Mouse (Mus musculus): ENCODE data around the gene Rtl8c. TPM values are rescaled to one million over a fixed set of nuclear protein-coding genes. Genes with fewer than 3 reads are reported as not detected.
"Not testable (repeated sequence)": the region's sequence is repeated elsewhere in the genome, so short reads cannot be mapped to it uniquely, and the experiment has no call there.

Rtl8c gene
- polyA plus RNA-seq (2015; fragmentation: Nextera tagmentation; extraction: Ambion mirVana) = 229 and 233 TPM in 2 replicates

- peak; percentile 98 for ATAC-seq
- WGBS = 20% methylated on average over 20 of the region's 20 CpGs
Measured at GRCm38 (mm10) chrX:53607242-53608121, at the start of gene Rtl8c. Gene Rtl8c, plus strand, starts transcription at chrX:53608032.

GRCm38 (mm10) chrX:53579311-53579710 lies 28.5 kb upstream of the Rtl8c start:
- 80% methylated on average over 1 of the region's 1 CpGs for WGBS
- Histone ChIP-seq H3K4me2 (ENCODE audit: low read length) (no peak overlapping the region), H3K27ac (ENCODE audit: low read length) (no peak overlapping the region), H3K36me3 (ENCODE audit: control insufficient read depth, insufficient read depth, low read length) (no peaks in the 10 kb centered on the region), H3K4me1 (ENCODE audit: control insufficient read depth, insufficient read depth, low read length) (no peaks in the 10 kb centered on the region), H3K9me3 (replicated peaks; ENCODE audit: control insufficient read depth, low read length, poor library complexity, severe bottlenecking) (no peaks in the 10 kb centered on the region), H3K27me3 (ENCODE audit: control insufficient read depth, insufficient read depth, low read depth, low read length) (no peaks in the 10 kb centered on the region), H3K4me3 (ENCODE audit: low read depth, low read length) (no peak overlapping the region), H3K9ac (ENCODE audit: low read depth, low read length) (no peak overlapping the region)
- no peak for ATAC-seq

More at GRCm38 (mm10) chrX:53607242-53608121, at the start of gene Rtl8c:
- Histone ChIP-seq H3K27ac (ENCODE audit: low read length) (peak within 1 kb of the TSS; percentile 88), H3K4me3 (ENCODE audit: low read depth, low read length) (peak within 1 kb of the TSS; percentile 52), H3K9ac (ENCODE audit: low read depth, low read length) (peak within 1 kb of the TSS; percentile 75), H3K4me2 (ENCODE audit: low read length) (peak within 1 kb of the TSS; percentile 57), H3K9me3 (replicated peaks; ENCODE audit: control insufficient read depth, low read length, poor library complexity, severe bottlenecking) (no peaks in the 10 kb centered on the region), H3K36me3 (ENCODE audit: control insufficient read depth, insufficient read depth, low read length) (no peaks in the 10 kb centered on the region), H3K27me3 (ENCODE audit: control insufficient read depth, insufficient read depth, low read depth, low read length) (no peaks in the 10 kb centered on the region), H3K4me1 (ENCODE audit: control insufficient read depth, insufficient read depth, low read length) (no peaks in the 10 kb centered on the region)

- WGBS = 82% methylated on average over 2 of the region's 4 CpGs
- not testable (repeated sequence) for H3K9me3 ChIP-seq (replicated peaks; ENCODE audit: control insufficient read depth, low read length, poor library complexity, severe bottlenecking); H3K4me1 ChIP-seq (ENCODE audit: control insufficient read depth, insufficient read depth, low read length); H3K27me3 ChIP-seq (ENCODE audit: control insufficient read depth, insufficient read depth, low read depth, low read length); ATAC-seq; H3K4me2 ChIP-seq (ENCODE audit: low read length); H3K9ac ChIP-seq (ENCODE audit: low read depth, low read length); H3K27ac ChIP-seq (ENCODE audit: low read length); H3K4me3 ChIP-seq (ENCODE audit: low read depth, low read length); H3K36me3 ChIP-seq (ENCODE audit: control insufficient read depth, insufficient read depth, low read length)
Measured at GRCm38 (mm10) chrX:53581407-53581806, 26.4 kb upstream of the Rtl8c start.

- not testable (repeated sequence) for H3K27ac ChIP-seq (ENCODE audit: low read length); H3K4me1 ChIP-seq (ENCODE audit: control insufficient read depth, insufficient read depth, low read length); H3K36me3 ChIP-seq (ENCODE audit: control insufficient read depth, insufficient read depth, low read length); H3K4me3 ChIP-seq (ENCODE audit: low read depth, low read length); ATAC-seq; H3K9me3 ChIP-seq (replicated peaks; ENCODE audit: control insufficient read depth, low read length, poor library complexity, severe bottlenecking); H3K27me3 ChIP-seq (ENCODE audit: control insufficient read depth, insufficient read depth, low read depth, low read length); H3K4me2 ChIP-seq (ENCODE audit: low read length); H3K9ac ChIP-seq (ENCODE audit: low read depth, low read length)
- WGBS = 56% methylated on average over 3 of the region's 4 CpGs
Measured at GRCm38 (mm10) chrX:53583404-53583803, 24.4 kb upstream of the Rtl8c start.

- not testable (repeated sequence) for H3K27me3 ChIP-seq (ENCODE audit: control insufficient read depth, insufficient read depth, low read depth, low read length); H3K4me3 ChIP-seq (ENCODE audit: low read depth, low read length); H3K4me1 ChIP-seq (ENCODE audit: control insufficient read depth, insufficient read depth, low read length); ATAC-seq; H3K9ac ChIP-seq (ENCODE audit: low read depth, low read length); H3K9me3 ChIP-seq (replicated peaks; ENCODE audit: control insufficient read depth, low read length, poor library complexity, severe bottlenecking); H3K27ac ChIP-seq (ENCODE audit: low read length); H3K4me2 ChIP-seq (ENCODE audit: low read length); H3K36me3 ChIP-seq (ENCODE audit: control insufficient read depth, insufficient read depth, low read length)
- 0% methylated on average over 1 of the region's 2 CpGs for WGBS
Measured at GRCm38 (mm10) chrX:53599993-53600392, 7.8 kb upstream of the Rtl8c start.

- not testable (repeated sequence) for H3K4me3 ChIP-seq (ENCODE audit: low read depth, low read length); H3K27me3 ChIP-seq (ENCODE audit: control insufficient read depth, insufficient read depth, low read depth, low read length); H3K9me3 ChIP-seq (replicated peaks; ENCODE audit: control insufficient read depth, low read length, poor library complexity, severe bottlenecking); H3K36me3 ChIP-seq (ENCODE audit: control insufficient read depth, insufficient read depth, low read length); H3K9ac ChIP-seq (ENCODE audit: low read depth, low read length); H3K4me1 ChIP-seq (ENCODE audit: control insufficient read depth, insufficient read depth, low read length); H3K27ac ChIP-seq (ENCODE audit: low read length); H3K4me2 ChIP-seq (ENCODE audit: low read length); ATAC-seq
- WGBS = 44% methylated on average over 1 of the region's 1 CpGs
Measured at GRCm38 (mm10) chrX:53606176-53606575, 1.7 kb upstream of the Rtl8c start.

GRCm38 (mm10) chrX:53608122-53608813 lies 436 bp downstream of the Rtl8c start:
- Histone ChIP-seq H3K9me3 (replicated peaks; ENCODE audit: control insufficient read depth, low read length, poor library complexity, severe bottlenecking) (no peaks in the 10 kb centered on the region), H3K4me3 (ENCODE audit: low read depth, low read length) (peak overlapping the region; percentile 52), H3K27me3 (ENCODE audit: control insufficient read depth, insufficient read depth, low read depth, low read length) (no peaks in the 10 kb centered on the region), H3K27ac (ENCODE audit: low read length) (peak overlapping the region; percentile 88), H3K4me2 (ENCODE audit: low read length) (peak overlapping the region; percentile 57), H3K9ac (ENCODE audit: low read depth, low read length) (peak overlapping the region; percentile 75), H3K4me1 (ENCODE audit: control insufficient read depth, insufficient read depth, low read length) (no peaks in the 10 kb centered on the region), H3K36me3 (ENCODE audit: control insufficient read depth, insufficient read depth, low read length) (no peaks in the 10 kb centered on the region)
- ATAC-seq = peak; percentile 71
- 26% methylated on average over 15 of the region's 18 CpGs for WGBS

GRCm38 (mm10) chrX:53608879-53609278 lies 1.0 kb downstream of the Rtl8c start, which contains the start of gene Gm14597:
Gene Gm14597, minus strand, starts transcription at chrX:53608979.
- H3K9me3 ChIP-seq (replicated peaks; ENCODE audit: control insufficient read depth, low read length, poor library complexity, severe bottlenecking); H3K36me3 ChIP-seq (ENCODE audit: control insufficient read depth, insufficient read depth, low read length); H3K27me3 ChIP-seq (ENCODE audit: control insufficient read depth, insufficient read depth, low read depth, low read length); H3K4me1 ChIP-seq (ENCODE audit: control insufficient read depth, insufficient read depth, low read length); ATAC-seq: not testable (repeated sequence)
- Histone ChIP-seq H3K4me3 (ENCODE audit: low read depth, low read length) (peak within 1 kb of the TSS; percentile 52), H3K9ac (ENCODE audit: low read depth, low read length) (peak within 1 kb of the TSS; percentile 75), H3K27ac (ENCODE audit: low read length) (peak within 1 kb of the TSS; percentile 88), H3K4me2 (ENCODE audit: low read length) (peak within 1 kb of the TSS; percentile 57)
- 72% methylated on average over 2 of the region's 4 CpGs for WGBS

- no peaks in the 10 kb centered on the region for H3K27me3 ChIP-seq (ENCODE audit: control insufficient read depth, insufficient read depth, low read depth, low read length)
- WGBS = 5% methylated on average over 3 of the region's 3 CpGs
- no peak overlapping the region for H3K9ac ChIP-seq (ENCODE audit: low read depth, low read length)
- H3K27ac ChIP-seq (ENCODE audit: low read length) = no peak overlapping the region
- H3K36me3 ChIP-seq (ENCODE audit: control insufficient read depth, insufficient read depth, low read length) = no peaks in the 10 kb centered on the region
- no peaks in the 10 kb centered on the region for H3K9me3 ChIP-seq (replicated peaks; ENCODE audit: control insufficient read depth, low read length, poor library complexity, severe bottlenecking)
- ATAC-seq = no peak
- no peak overlapping the region for H3K4me2 ChIP-seq (ENCODE audit: low read length)
- no peaks in the 10 kb centered on the region for H3K4me1 ChIP-seq (ENCODE audit: control insufficient read depth, insufficient read depth, low read length)
- no peak overlapping the region for H3K4me3 ChIP-seq (ENCODE audit: low read depth, low read length)
Measured at GRCm38 (mm10) chrX:53610571-53610970, 2.7 kb downstream of the Rtl8c start.
